Mouse (Mus musculus) Patski (cell line): ENCODE results near the gene Ccdc34. TPM values are rescaled to one million over a fixed set of nuclear protein-coding genes. Genes with fewer than 3 reads are reported as not detected.

Source experiments
- ATAC-seq: fragments of 100-300 bp; one replicate; pipeline ENCODE4 v1.8.0; 2021
- CTCF ChIA-PET: fragments of 350-600 bp; sonication (Branson Sonifier 250); formaldehyde crosslinking; loops from one replicate; lab custom pipeline; 2022; ENCODE audit warnings: inconsistent platforms; lab: Charles Lee
- POLR2A ChIA-PET: fragments of 350-600 bp; sonication (Branson Sonifier 250); formaldehyde crosslinking; loops from one replicate; lab custom pipeline; 2022; ENCODE audit warnings: antibody characterized with exemption, inconsistent platforms; lab: Charles Lee
- DNase-seq: peaks from one replicate; pipeline ENCODE4 v3.0.0-alpha.2; 2011; ENCODE audit warnings: low read depth, low spot score
- H3K27me3 ChIP-seq: fragments of 371-371 bp; one replicate; pipeline ENCODE4 v1.5.1; 2021
- CTCF ChIP-seq: fragments of 100-300 bp; IDR thresholded peaks from one replicate; pipeline ENCODE4 v1.5.1; 2021
- in situ Hi-C: fragments of 300-500 bp; cut with MboI; formaldehyde crosslinking; loops from 3 replicates; pipeline ENCODE4 v1.11.1; 2018; ENCODE audit warnings: low pct_unique_long_range_greater_than_20kb, mixed read lengths
- polyA plus RNA-seq: library from polyadenylated mRNA; unstranded; gene quantifications from one replicate; pipeline ENCODE4 v1.2.3, GENCODE M21; 2021

Ccdc34 gene
- polyA plus RNA-seq, 1 experiment from 2014 or later: 30.9 TPM

DNA sequence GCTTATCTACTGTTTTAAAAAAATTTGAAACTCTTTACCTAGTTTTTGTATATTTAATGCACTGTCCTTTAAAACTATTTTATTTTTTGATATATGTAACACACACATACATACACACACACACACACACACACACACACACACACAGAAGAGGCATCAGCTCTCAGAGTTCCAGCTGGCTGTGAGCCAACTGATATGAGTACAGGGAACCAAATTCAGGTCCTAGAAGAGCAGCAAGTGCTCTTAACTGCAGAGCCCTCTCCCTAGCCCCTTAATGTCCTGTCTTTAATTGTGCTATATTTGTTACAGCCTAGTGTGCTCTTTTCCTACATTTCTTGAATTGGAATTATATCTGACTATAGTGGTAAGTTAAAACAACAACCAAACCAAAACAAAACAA is 38.4 kb upstream of the Ccdc34 start:
- H3K27me3 ChIP-seq: no peaks in the 10 kb centered on the region
- CTCF ChIA-PET: interaction anchor here (2.0 kb wide), 1 partner anchor 20 kb away, joined by 4 read pairs; no protein-coding TSS in a partner anchor
- ATAC-seq: no peak
- POLR2A ChIA-PET: no interaction called here
- DNase-seq: no peak
- TF ChIP-seq CTCF: no peak
- in situ Hi-C loops: no loop called here

DNA sequence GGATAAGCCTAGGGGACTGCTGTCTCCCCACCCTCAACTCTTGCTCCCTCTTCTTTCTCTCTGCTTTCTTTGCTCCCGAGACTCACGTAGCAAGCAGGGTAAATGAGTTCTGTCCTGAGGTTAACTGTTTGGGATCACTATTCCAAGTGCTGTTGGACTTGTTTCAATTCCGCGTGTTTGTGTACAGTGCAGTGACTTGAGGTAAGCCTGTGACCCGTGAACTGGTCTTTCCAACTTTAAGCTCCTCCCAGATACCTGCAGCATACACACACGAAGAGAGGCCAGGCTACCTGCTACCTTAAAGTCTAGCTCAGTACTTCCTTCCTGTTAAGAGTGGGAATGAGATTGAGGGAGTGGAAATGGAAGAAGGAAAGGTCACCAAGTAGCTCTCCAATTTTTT is 34.2 kb upstream of the Ccdc34 start:
- ChIA-PET CTCF (interaction anchor here (2.0 to 2.9 kb wide), 2 partner anchors 13 to 14 kb away, joined by 5 to 7 read pairs; no protein-coding TSS in a partner anchor), POLR2A (no interaction called here)
- in situ Hi-C loops: no loop called here
- DNase-seq: no peak
- no peak for ATAC-seq
- no peak for TF ChIP-seq CTCF
- H3K27me3 ChIP-seq: no peaks in the 10 kb centered on the region

DNA sequence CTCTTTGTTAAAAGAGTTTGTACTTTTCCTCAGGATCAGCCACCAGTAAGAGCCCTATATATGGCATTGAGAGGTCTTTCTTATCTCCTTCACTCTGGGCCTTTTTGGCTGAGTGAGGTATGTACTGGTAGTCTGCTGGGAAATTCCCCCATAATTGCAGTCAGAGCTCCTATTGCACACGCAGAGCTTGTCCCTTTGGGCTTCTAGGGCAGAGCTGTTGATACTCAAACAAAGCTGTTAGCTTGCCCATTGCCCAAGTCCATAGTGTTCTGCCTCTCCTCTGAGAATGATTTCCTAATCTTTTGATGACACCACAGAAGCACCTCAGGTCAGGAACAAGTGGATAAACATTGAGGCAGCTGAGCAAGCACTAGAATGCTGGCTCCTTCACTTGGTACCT is 32.7 kb upstream of the Ccdc34 start:
- no peak for TF ChIP-seq CTCF
- ATAC-seq (no peak), DNase-seq (no peak)
- ChIA-PET POLR2A (no interaction called here), CTCF (interaction anchor here (1.5 to 2.0 kb wide), 2 partner anchors 14 to 17 kb away, joined by 3 to 5 read pairs; no protein-coding TSS in a partner anchor)
- in situ Hi-C loops: no loop called here
- no peaks in the 10 kb centered on the region for H3K27me3 ChIP-seq

DNA sequence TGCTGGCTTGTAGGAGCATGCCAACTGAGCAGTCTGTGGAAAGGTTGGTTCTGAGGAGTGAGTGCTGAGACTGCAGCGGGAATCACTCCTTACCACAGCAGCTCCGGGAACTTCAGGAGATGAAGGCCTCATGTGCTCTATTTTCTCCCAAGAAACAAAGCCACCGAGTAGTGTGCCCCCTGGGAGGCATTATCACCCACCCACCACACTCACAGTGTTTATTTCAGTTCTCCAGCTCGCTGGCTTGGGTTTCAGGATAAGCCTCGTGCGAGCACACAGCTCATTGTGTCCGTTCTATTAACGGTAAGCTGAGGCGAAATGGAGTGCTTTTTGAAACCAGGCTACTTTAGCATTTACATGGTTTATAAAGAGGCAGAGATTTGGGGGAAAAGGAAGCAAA is 32.1 kb upstream of the Ccdc34 start:
- ATAC-seq (no peak), DNase-seq (no peak)
- POLR2A ChIA-PET: no interaction called here
- TF ChIP-seq CTCF: no peak
- in situ Hi-C loops: no loop called here
- CTCF ChIA-PET: interaction anchor here (1.0 to 1.5 kb wide), 3 partner anchors 13 to 17 kb away, joined by 3 to 5 read pairs (median 3); no protein-coding TSS in a partner anchor
- H3K27me3 ChIP-seq: no peaks in the 10 kb centered on the region

DNA sequence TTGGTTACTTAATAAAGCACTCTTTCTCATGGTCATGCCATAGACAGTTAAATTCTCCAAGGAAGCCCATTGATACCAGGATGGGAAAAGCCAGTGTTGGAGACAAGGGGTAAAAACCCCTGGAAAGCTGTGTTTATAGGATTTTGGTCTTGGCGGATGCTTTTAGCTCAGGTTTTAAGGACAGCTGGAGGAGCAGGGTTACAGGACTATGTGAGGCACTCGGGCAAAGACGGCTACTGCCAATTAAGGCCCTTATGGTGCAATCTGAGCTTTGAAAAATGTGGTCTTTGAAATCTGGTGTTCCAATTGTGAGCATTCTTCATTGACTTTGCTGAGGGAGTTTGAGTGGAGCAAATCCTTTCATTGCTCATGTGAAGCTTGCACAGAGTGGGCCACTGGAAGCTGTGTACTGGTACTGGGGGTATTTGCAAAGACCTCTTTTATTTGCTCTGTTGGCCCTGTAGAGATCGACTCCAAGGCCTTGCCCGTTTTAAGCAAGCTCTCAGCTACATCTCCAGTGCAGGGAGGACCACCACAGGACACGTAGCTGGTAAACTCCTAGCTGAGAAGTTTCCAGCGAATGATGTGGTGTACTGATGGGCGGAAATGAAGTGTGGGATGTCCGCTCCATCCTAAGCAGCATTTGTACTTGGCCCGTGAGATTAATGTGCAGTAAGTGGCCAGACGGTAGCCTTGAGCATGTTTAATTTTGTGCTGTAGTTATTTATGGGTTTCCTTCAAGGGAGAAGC is 31.4 kb upstream of the Ccdc34 start:
- in situ Hi-C loops: no loop called here
- ATAC-seq (no peak), DNase-seq (no peak)
- no peak for TF ChIP-seq CTCF
- ChIA-PET CTCF (interaction anchor here (1.0 to 1.3 kb wide), 2 partner anchors 13 to 17 kb away, joined by 3 to 5 read pairs; no protein-coding TSS in a partner anchor), POLR2A (no interaction called here)
- no peaks in the 10 kb centered on the region for H3K27me3 ChIP-seq

DNA sequence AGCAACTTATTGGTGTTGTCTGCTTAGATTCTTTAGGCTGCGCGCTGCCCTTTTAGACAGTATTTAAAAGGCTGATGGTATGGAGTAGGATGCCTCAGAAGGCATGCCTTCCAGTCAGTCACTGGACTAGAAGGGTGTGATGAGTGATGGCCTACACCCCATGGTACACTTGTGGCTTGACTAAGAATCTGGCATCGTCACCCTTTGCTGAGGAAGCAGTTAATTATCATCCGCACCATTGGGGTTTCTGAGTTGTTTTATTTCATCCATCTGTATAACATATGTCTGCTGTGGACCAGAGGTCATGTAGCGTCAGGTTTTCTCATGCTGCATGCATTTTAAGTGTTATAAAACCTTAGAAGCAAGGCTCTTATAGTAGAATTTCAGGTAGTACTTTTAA is 29.7 kb upstream of the Ccdc34 start:
- in situ Hi-C loops: no loop called here

DNA sequence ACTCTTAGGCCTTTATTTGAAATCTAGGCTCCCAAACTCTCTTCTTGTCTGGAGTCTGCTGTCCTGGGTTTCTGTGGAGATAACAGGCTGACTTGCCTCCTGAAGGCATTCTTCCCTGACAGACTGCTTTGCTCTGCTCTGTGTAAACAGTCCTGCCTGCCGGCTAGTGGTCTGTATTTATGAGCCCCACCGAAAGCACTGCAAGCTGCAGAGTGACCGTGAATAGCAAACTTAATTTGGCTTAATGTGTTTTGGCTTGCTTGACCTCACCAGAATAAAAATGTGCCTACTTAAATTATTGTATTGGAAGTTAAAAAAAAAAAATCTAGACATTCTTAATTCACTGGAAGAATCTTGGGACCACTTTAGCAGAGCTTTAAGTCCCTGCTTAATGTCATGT is 28.4 kb upstream of the Ccdc34 start:
- ChIA-PET POLR2A (no interaction called here), CTCF (interaction anchor here (0.8 to 1.7 kb wide), 3 partner anchors 9 to 20 kb away, joined by 3 to 4 read pairs (median 3); no protein-coding TSS in a partner anchor)
- no peak for DNase-seq
- no peak for ATAC-seq
- H3K27me3 ChIP-seq: no peaks in the 10 kb centered on the region
- TF ChIP-seq CTCF: no peak
- in situ Hi-C loops: no loop called here

More for the DNA sequence above, 29.7 kb upstream of the Ccdc34 start:
- CTCF ChIA-PET: interaction anchor here (1.1 to 1.7 kb wide), 2 partner anchors 18 to 21 kb away, joined by 3 to 4 read pairs; no protein-coding TSS in a partner anchor
- DNase-seq (no peak), ATAC-seq (no peak)
- H3K27me3 ChIP-seq: no peaks in the 10 kb centered on the region
- POLR2A ChIA-PET: no interaction called here
- TF ChIP-seq CTCF: no peak

DNA sequence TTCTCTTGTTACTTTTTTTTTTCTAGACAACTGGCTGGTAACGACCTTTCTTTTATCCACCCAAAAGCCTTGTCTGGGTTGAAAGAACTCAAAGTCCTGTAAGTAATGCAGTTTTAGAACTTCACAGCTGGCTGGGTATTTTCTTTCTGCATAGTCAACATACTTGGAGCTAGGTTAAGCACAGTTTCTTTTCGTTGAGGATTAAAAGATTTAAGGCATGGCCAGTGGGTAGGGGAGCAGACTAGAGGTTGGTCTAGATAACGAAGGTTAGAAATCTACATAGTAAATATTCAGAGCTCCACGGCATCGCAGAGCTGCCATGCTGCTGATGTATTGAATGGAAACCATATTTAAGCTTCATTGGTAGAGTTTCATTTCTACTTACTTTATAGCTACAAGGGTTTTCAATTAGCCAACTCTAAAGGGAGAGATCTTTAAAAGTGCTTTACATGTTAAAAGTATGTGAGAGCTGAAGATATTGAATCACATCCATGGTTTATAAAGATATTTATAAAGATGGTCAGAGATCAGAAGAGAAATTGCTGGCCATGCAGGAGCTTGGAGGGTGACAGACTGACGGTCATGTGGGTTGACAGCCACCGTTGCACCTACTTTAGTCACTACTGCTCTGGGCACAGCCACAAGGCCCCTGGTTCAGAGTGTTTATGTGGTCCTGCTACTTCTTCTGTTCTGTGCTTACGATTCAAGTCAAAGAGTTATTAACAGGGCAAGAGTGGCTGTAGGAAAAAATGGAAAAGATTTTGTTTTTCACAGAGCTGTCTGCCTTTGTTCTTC is 27.7 kb upstream of the Ccdc34 start:
- CTCF ChIA-PET: interaction anchor here (0.8 to 1.7 kb wide), 4 partner anchors 9 to 23 kb away, joined by 3 to 4 read pairs (median 3); no protein-coding TSS in a partner anchor
- H3K27me3 ChIP-seq: no peaks in the 10 kb centered on the region
- in situ Hi-C loops: no loop called here
- DNase-seq: no peak
- ATAC-seq: no peak
- TF ChIP-seq CTCF: no peak
- POLR2A ChIA-PET: no interaction called here

DNA sequence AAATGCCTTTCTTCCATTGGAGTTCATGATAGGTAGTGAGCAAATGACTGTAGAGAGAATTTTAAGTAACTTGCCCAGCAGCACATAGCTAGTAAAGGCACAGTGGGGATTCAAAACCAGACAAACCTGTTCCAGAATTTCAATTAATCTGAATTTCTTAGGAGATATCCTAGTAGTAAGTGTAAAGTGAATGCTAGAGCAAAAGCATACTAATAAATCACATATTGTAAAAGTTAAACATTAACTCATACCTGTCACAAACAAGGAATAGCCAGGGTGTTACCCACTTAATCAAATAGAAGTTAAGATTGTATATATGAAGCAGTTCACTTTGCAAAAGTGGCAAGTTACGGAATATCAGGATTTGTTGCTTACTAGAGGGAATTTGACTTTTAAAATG is 25.9 kb upstream of the Ccdc34 start:
- no peak for TF ChIP-seq CTCF
- ChIA-PET POLR2A (no interaction called here), CTCF (interaction anchor here (0.9 to 1.0 kb wide), 2 partner anchors 11 to 32 kb away, joined by 3 read pairs; no protein-coding TSS in a partner anchor)
- ATAC-seq: no peak
- H3K27me3 ChIP-seq: no peaks in the 10 kb centered on the region
- DNase-seq: no peak
- in situ Hi-C loops: no loop called here

DNA sequence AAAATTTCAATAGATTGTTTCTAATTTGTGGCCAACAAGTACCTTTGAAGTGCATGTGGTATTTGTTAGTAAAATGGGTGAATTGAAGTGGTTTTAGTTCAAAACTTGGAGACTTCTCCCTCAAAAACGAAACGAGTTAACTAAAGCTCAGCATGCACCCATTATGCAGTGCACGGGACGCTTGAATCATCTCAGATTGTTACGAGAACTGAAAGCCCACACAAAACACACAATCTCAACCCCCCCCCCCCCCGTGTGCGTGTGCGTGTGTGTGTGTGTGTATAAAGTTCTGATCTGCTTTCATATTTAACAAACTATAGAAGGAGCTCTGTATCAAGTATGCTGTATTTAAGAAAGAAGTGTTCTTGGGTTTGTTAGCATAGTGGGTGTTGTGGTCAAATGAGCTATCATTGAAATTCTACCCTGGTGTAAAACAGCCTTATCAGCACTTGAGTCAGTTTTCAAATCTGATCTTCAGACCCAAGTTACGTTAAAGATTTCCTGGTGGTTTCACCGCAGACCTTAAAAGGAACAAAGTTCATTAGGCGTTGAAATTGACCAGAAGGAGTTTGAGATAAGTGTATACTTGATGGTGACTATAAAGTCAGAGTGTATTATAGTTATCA is 25.1 kb upstream of the Ccdc34 start:
- DNase-seq (no peak), ATAC-seq (no peak)
- in situ Hi-C loops: no loop called here
- H3K27me3 ChIP-seq: no peaks in the 10 kb centered on the region
- POLR2A ChIA-PET: no interaction called here
- CTCF ChIA-PET: interaction anchor here (0.9 to 1.1 kb wide), 4 partner anchors 12 to 219 kb away, joined by 3 read pairs; no protein-coding TSS in a partner anchor
- no peak for TF ChIP-seq CTCF
